Mouse (Mus musculus): ENCODE data around the gene Armc9.

DNA sequence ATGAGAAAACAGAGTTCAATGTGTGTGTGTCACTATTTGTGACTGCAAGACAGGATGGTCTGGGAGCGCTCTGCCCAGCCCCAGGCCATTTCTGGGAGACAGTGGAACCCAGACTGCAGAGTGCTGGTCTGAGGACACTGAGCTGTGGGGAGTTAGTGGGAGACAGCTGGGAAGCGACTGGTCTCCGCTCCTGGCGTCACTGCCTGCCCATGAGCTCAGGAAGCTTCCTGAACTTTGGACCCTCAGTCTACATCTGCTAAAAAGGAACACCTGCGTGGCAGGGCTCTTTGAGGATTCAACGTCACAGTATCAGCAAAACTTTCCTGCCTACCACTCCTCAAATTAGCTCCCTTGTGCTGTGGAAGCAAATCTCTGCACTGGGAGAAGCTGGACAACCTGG lies 117.1 kb downstream of the Armc9 start:
- TF ChIP-seq CTCF (IDR thresholded peaks at IDR 0.05; ENCODE audit: control insufficient read depth, insufficient read depth, low read length) (no peak), POLR2A (IDR thresholded peaks at IDR 0.05; ENCODE audit: borderline replicate concordance, control insufficient read depth, low read depth, low read length) (no peak)
